Mouse (Mus musculus): Measurements from ENCODE around the gene Adgrg1. TPM values are rescaled to one million over a fixed set of nuclear protein-coding genes. Genes with fewer than 3 reads are reported as not detected.
A peak's percentile ranks its signal among the peaks of the same experiment; 100 is the strongest.

The Adgrg1 gene
- polyA plus RNA-seq, 1 experiment from 2014 or later: 26.5 TPM

DNA sequence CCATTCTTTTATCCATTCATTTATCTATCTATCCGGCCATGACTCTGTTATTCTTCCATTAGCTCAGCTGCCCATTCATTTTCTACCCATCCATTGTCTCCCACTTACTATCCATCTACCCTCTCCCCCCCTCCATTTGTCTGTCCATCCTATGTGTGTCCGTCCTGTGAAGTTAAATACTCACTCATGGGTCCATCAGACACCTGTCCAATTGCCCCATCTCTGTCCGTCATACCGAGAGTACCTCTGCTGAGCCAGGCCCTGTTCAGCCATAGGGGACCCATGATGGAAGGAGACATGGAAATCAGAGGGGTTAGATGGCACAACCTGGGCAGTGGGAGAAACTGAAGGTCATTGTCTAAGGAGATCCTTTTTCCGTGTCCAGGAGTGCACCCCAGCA lies 24.1 kb upstream of the Adgrg1 start:
- H3K27ac ChIP-seq (ENCODE audit: low read depth): no peak overlapping the region
- no peak overlapping the region for H3K4me3 ChIP-seq (ENCODE audit: low read depth, low read length)
- DNase-seq (ENCODE audit: low spot score) (no peak), ATAC-seq (replicated peaks; ENCODE audit: low FRiP score, low TSS enrichment, low read depth) (no peak)
- 71% methylated on average over 5 of the region's 5 CpGs for WGBS
- H3K4me1 ChIP-seq (replicated peaks; ENCODE audit: control insufficient read depth, insufficient read depth, low read length): 0 out of 2 replicates have a peak, but pooled peaks cover 13% of the 10 kb centered on the region
- H3K9me3 ChIP-seq (ENCODE audit: control insufficient read depth, low read length): no peaks in the 10 kb centered on the region
- no peak overlapping the region for H3K4me2 ChIP-seq (ENCODE audit: low read length)
- no peak overlapping the region for H3K9ac ChIP-seq (ENCODE audit: low read length)
- no peaks in the 10 kb centered on the region for H3K36me3 ChIP-seq (ENCODE audit: control insufficient read depth, insufficient read depth, low read length)
- no peaks in the 10 kb centered on the region for H3K27me3 ChIP-seq (replicated peaks; ENCODE audit: control insufficient read depth, insufficient read depth, low read length)

GRCm38 (mm10) chr8:94952086-94952485 lies 22.5 kb upstream of the Adgrg1 start:
- ATAC-seq (replicated peaks; ENCODE audit: low FRiP score, low TSS enrichment, low read depth): no peak
- 0 out of 2 replicates have a peak, but pooled peaks cover 7% of the 10 kb centered on the region for H3K4me1 ChIP-seq (replicated peaks; ENCODE audit: control insufficient read depth, insufficient read depth, low read length)
- H3K27me3 ChIP-seq (replicated peaks; ENCODE audit: control insufficient read depth, insufficient read depth, low read length): no peaks in the 10 kb centered on the region
- 76% methylated on average over 5 of the region's 5 CpGs for WGBS
- no peak overlapping the region for H3K9ac ChIP-seq (ENCODE audit: low read length)
- no peak overlapping the region for H3K4me2 ChIP-seq (ENCODE audit: low read length)
- DNase-seq (ENCODE audit: low spot score): no peak
- H3K27ac ChIP-seq (ENCODE audit: low read depth): no peak overlapping the region
- no peaks in the 10 kb centered on the region for H3K36me3 ChIP-seq (ENCODE audit: control insufficient read depth, insufficient read depth, low read length)
- no peak overlapping the region for H3K4me3 ChIP-seq (ENCODE audit: low read depth, low read length)
- no peaks in the 10 kb centered on the region for H3K9me3 ChIP-seq (ENCODE audit: control insufficient read depth, low read length)

- H3K9me3 ChIP-seq (ENCODE audit: control insufficient read depth, low read length): no peaks in the 10 kb centered on the region
- no peaks in the 10 kb centered on the region for H3K27me3 ChIP-seq (replicated peaks; ENCODE audit: control insufficient read depth, insufficient read depth, low read length)
- ATAC-seq (replicated peaks; ENCODE audit: low FRiP score, low TSS enrichment, low read depth) (no peak), DNase-seq (ENCODE audit: low spot score) (no peak)
- H3K4me2 ChIP-seq (ENCODE audit: low read length): no peak overlapping the region
- no peak overlapping the region for H3K9ac ChIP-seq (ENCODE audit: low read length)
- WGBS: 63% methylated on average over 7 of the region's 7 CpGs
- no peak overlapping the region for H3K27ac ChIP-seq (ENCODE audit: low read depth)
- 0 out of 2 replicates have a peak, but pooled peaks cover 7% of the 10 kb centered on the region for H3K4me1 ChIP-seq (replicated peaks; ENCODE audit: control insufficient read depth, insufficient read depth, low read length)
- no peak overlapping the region for H3K4me3 ChIP-seq (ENCODE audit: low read depth, low read length)
- H3K36me3 ChIP-seq (ENCODE audit: control insufficient read depth, insufficient read depth, low read length): no peaks in the 10 kb centered on the region
These were observed 20.8 kb upstream of the Adgrg1 start for GRCm38 (mm10) chr8:94953624-94954367.

DNA sequence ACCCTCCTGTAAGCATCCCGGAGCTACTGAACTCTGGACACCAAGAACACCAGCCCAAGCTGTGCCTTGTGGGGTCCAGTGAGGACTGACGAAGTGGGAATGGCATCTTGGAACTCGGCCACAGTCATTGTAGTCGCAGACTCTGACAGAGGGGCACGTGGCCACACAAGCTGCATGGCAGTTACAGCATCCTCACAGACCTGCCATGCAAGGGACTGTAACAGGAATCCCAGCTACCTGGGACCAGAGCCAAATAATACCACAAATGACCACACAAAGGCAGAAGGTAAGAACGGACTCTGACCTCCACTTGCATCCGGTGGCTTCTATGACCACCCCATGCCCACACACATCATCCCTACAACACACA lies 20.2 kb upstream of the Adgrg1 start:
- DNase-seq (ENCODE audit: low spot score): no peak
- H3K4me3 ChIP-seq (ENCODE audit: low read depth, low read length): no peak overlapping the region
- H3K9ac ChIP-seq (ENCODE audit: low read length): no peak overlapping the region
- no peak for ATAC-seq (replicated peaks; ENCODE audit: low FRiP score, low TSS enrichment, low read depth)
- H3K4me2 ChIP-seq (ENCODE audit: low read length): no peak overlapping the region
- 77% methylated on average over 7 of the region's 7 CpGs for WGBS
- no peaks in the 10 kb centered on the region for H3K36me3 ChIP-seq (ENCODE audit: control insufficient read depth, insufficient read depth, low read length)
- no peaks in the 10 kb centered on the region for H3K9me3 ChIP-seq (ENCODE audit: control insufficient read depth, low read length)
- no peaks in the 10 kb centered on the region for H3K27me3 ChIP-seq (replicated peaks; ENCODE audit: control insufficient read depth, insufficient read depth, low read length)
- 0 out of 2 replicates have a peak, but pooled peaks cover 7% of the 10 kb centered on the region for H3K4me1 ChIP-seq (replicated peaks; ENCODE audit: control insufficient read depth, insufficient read depth, low read length)
- H3K27ac ChIP-seq (ENCODE audit: low read depth): peak overlapping the region; percentile 69

GRCm38 (mm10) chr8:94954921-94955758 lies 19.4 kb upstream of the Adgrg1 start:
- Histone ChIP-seq H3K9ac (ENCODE audit: low read length) (no peak overlapping the region), H3K36me3 (ENCODE audit: control insufficient read depth, insufficient read depth, low read length) (no peaks in the 10 kb centered on the region), H3K9me3 (ENCODE audit: control insufficient read depth, low read length) (no peaks in the 10 kb centered on the region), H3K4me1 (replicated peaks; ENCODE audit: control insufficient read depth, insufficient read depth, low read length) (0 out of 2 replicates have a peak, but pooled peaks cover 7% of the 10 kb centered on the region), H3K27me3 (replicated peaks; ENCODE audit: control insufficient read depth, insufficient read depth, low read length) (no peaks in the 10 kb centered on the region), H3K27ac (ENCODE audit: low read depth) (peak overlapping the region; percentile 69), H3K4me2 (ENCODE audit: low read length) (no peak overlapping the region), H3K4me3 (ENCODE audit: low read depth, low read length) (no peak overlapping the region)
- ATAC-seq (replicated peaks; ENCODE audit: low FRiP score, low TSS enrichment, low read depth) (peak; percentile 67), DNase-seq (ENCODE audit: low spot score) (peak; percentile 62)
- WGBS: 20% methylated on average over 9 of the region's 9 CpGs

- Histone ChIP-seq H3K27ac (ENCODE audit: low read depth) (no peak overlapping the region), H3K27me3 (replicated peaks; ENCODE audit: control insufficient read depth, insufficient read depth, low read length) (no peaks in the 10 kb centered on the region)
- DNase-seq (ENCODE audit: low spot score): no peak
These were observed 18.4 kb upstream of the Adgrg1 start for GRCm38 (mm10) chr8:94956078-94956574.

DNA sequence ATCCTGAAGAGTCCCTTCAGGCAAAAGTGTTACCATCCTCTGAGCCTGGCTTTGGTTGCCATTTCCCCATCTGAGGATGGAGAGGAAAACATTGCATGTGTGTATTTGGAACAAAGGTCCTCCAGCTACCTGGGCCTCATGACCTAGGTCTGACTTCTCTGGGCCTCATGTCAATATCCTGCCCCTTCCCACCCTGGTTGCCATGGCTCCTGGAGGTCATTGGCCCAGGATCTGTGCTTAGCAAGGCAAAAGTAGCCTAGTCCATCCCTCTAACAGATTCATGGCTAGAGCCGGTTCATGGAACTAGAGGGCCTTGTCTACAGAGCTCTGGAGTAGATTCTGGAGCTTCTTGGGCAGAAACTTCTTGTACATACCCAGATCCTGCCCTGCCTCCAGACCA lies 12.3 kb upstream of the Adgrg1 start:
- Histone ChIP-seq H3K27ac (ENCODE audit: low read depth) (no peak overlapping the region), H3K4me2 (ENCODE audit: low read length) (no peak overlapping the region), H3K4me1 (replicated peaks; ENCODE audit: control insufficient read depth, insufficient read depth, low read length) (no peaks in the 10 kb centered on the region), H3K4me3 (ENCODE audit: low read depth, low read length) (no peak overlapping the region), H3K27me3 (replicated peaks; ENCODE audit: control insufficient read depth, insufficient read depth, low read length) (no peaks in the 10 kb centered on the region), H3K36me3 (ENCODE audit: control insufficient read depth, insufficient read depth, low read length) (no peaks in the 10 kb centered on the region), H3K9ac (ENCODE audit: low read length) (no peak overlapping the region), H3K9me3 (ENCODE audit: control insufficient read depth, low read length) (no peaks in the 10 kb centered on the region)
- 71% methylated on average over 1 of the region's 1 CpGs for WGBS
- ATAC-seq (replicated peaks; ENCODE audit: low FRiP score, low TSS enrichment, low read depth) (no peak), DNase-seq (ENCODE audit: low spot score) (no peak)

More at GRCm38 (mm10) chr8:94956078-94956574, 18.4 kb upstream of the Adgrg1 start:
- H3K4me2 ChIP-seq (ENCODE audit: low read length): no peak overlapping the region
- H3K4me1 ChIP-seq (replicated peaks; ENCODE audit: control insufficient read depth, insufficient read depth, low read length): 0 out of 2 replicates have a peak, but pooled peaks cover 7% of the 10 kb centered on the region
- H3K9ac ChIP-seq (ENCODE audit: low read length): no peak overlapping the region
- no peak overlapping the region for H3K4me3 ChIP-seq (ENCODE audit: low read depth, low read length)
- no peak for ATAC-seq (replicated peaks; ENCODE audit: low FRiP score, low TSS enrichment, low read depth)
- 56% methylated on average over 1 of the region's 1 CpGs for WGBS
- H3K9me3 ChIP-seq (ENCODE audit: control insufficient read depth, low read length): no peaks in the 10 kb centered on the region
- H3K36me3 ChIP-seq (ENCODE audit: control insufficient read depth, insufficient read depth, low read length): no peaks in the 10 kb centered on the region

GRCm38 (mm10) chr8:94964828-94965227 lies 9.7 kb upstream of the Adgrg1 start:
- DNase-seq (ENCODE audit: low spot score): no peak
- no peak for ATAC-seq (replicated peaks; ENCODE audit: low FRiP score, low TSS enrichment, low read depth)
- H3K9me3 ChIP-seq (ENCODE audit: control insufficient read depth, low read length): no peaks in the 10 kb centered on the region
- no peak overlapping the region for H3K4me3 ChIP-seq (ENCODE audit: low read depth, low read length)
- no peak overlapping the region for H3K27ac ChIP-seq (ENCODE audit: low read depth)
- H3K9ac ChIP-seq (ENCODE audit: low read length): no peak overlapping the region
- no peaks in the 10 kb centered on the region for H3K27me3 ChIP-seq (replicated peaks; ENCODE audit: control insufficient read depth, insufficient read depth, low read length)
- H3K4me2 ChIP-seq (ENCODE audit: low read length): no peak overlapping the region
- 39% methylated on average over 10 of the region's 10 CpGs for WGBS
- no peaks in the 10 kb centered on the region for H3K36me3 ChIP-seq (ENCODE audit: control insufficient read depth, insufficient read depth, low read length)
- no peaks in the 10 kb centered on the region for H3K4me1 ChIP-seq (replicated peaks; ENCODE audit: control insufficient read depth, insufficient read depth, low read length)
